Mouse (Mus musculus): ENCODE results near the gene Zscan2.
A peak's percentile ranks its signal among the peaks of the same experiment; 100 is the strongest.

Gene Zscan2

GRCm38 (mm10) chr7:80843910-80844640 lies 16.6 kb upstream of the Zscan2 start:
- no peak for DNase-seq

- DNase-seq: no peak
Measured at GRCm38 (mm10) chr7:80844691-80845090, 16.0 kb upstream of the Zscan2 start.

- no peak for DNase-seq
Measured at GRCm38 (mm10) chr7:80845621-80846279, 15.0 kb upstream of the Zscan2 start.

GRCm38 (mm10) chr7:80846280-80846678 lies 14.4 kb upstream of the Zscan2 start:
- DNase-seq: no peak

GRCm38 (mm10) chr7:80846709-80847108 lies 14.0 kb upstream of the Zscan2 start:
- no peak for DNase-seq

GRCm38 (mm10) chr7:80849267-80849666 lies 11.5 kb upstream of the Zscan2 start:
- DNase-seq: no peak

- no peak for DNase-seq
Measured at GRCm38 (mm10) chr7:80849710-80850109, 11.0 kb upstream of the Zscan2 start.

GRCm38 (mm10) chr7:80850520-80850919 lies 10.2 kb upstream of the Zscan2 start:
- no peak for DNase-seq

GRCm38 (mm10) chr7:80853218-80853617 lies 7.5 kb upstream of the Zscan2 start:
- DNase-seq: no peak

- no peak for DNase-seq
Measured at GRCm38 (mm10) chr7:80855316-80855715, 5.4 kb upstream of the Zscan2 start.

- DNase-seq: peak; percentile 66
Measured at GRCm38 (mm10) chr7:80857181-80857580, 3.5 kb upstream of the Zscan2 start.

- peak; percentile 47 for DNase-seq
Measured at GRCm38 (mm10) chr7:80860227-80860626, 493 bp upstream of the Zscan2 start.

GRCm38 (mm10) chr7:80862475-80862874 lies 1.8 kb downstream of the Zscan2 start:
- DNase-seq: no peak

GRCm38 (mm10) chr7:80863520-80863919 lies 2.8 kb downstream of the Zscan2 start:
- no peak for DNase-seq

GRCm38 (mm10) chr7:80864151-80864550 lies 3.4 kb downstream of the Zscan2 start:
- no peak for DNase-seq

GRCm38 (mm10) chr7:80864831-80865230 lies 4.1 kb downstream of the Zscan2 start:
- DNase-seq: no peak

- DNase-seq: no peak
Measured at GRCm38 (mm10) chr7:80865521-80865920, 4.8 kb downstream of the Zscan2 start.

- DNase-seq: no peak
Measured at GRCm38 (mm10) chr7:80866514-80867147, 5.9 kb downstream of the Zscan2 start.

- no peak for DNase-seq
Measured at GRCm38 (mm10) chr7:80868686-80869085, 8.0 kb downstream of the Zscan2 start.

- no peak for DNase-seq
Measured at GRCm38 (mm10) chr7:80873038-80873437, 12.3 kb downstream of the Zscan2 start.

GRCm38 (mm10) chr7:80873631-80874030 lies 12.9 kb downstream of the Zscan2 start:
- DNase-seq: no peak

- no peak for DNase-seq
Measured at GRCm38 (mm10) chr7:80875727-80876126, 15.0 kb downstream of the Zscan2 start.

GRCm38 (mm10) chr7:80882830-80883505 lies 22.2 kb downstream of the Zscan2 start:
- peak; percentile 56 for DNase-seq
